Mouse (Mus musculus): ENCODE measurements around the gene Ltv1.

Gene Ltv1

GRCm38 (mm10) chr10:13192731-13193351 is at the start of gene Ltv1:
Gene Ltv1, minus strand, starts transcription at chr10:13193168.
- in situ Hi-C loops (cut with MboI) = no loop called here

- in situ Hi-C loops (cut with MboI) = no loop called here
Observed at GRCm38 (mm10) chr10:13240431-13240830, 47.5 kb upstream of the Ltv1 start.

DNA sequence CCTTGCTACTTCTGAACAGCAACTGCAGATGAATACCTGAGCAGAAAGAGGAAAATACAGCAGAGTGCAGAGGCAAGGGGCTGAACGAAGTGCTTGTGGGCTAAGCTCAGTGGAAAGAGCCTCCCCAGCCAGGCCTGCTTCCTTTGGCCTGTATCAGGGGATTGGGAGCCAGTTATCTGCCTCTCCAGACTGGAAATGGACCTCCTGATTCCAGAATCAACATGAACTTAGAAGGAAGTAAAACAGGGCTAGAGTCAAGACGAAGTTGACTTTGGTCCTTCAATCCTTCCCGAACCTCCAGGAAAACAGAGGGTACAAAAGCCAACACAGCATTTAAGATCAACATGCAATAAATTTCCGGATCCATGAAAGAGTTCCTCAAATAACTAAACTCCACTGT is 45.2 kb upstream of the Ltv1 start:
- in situ Hi-C loops (cut with MboI) = no loop called here

DNA sequence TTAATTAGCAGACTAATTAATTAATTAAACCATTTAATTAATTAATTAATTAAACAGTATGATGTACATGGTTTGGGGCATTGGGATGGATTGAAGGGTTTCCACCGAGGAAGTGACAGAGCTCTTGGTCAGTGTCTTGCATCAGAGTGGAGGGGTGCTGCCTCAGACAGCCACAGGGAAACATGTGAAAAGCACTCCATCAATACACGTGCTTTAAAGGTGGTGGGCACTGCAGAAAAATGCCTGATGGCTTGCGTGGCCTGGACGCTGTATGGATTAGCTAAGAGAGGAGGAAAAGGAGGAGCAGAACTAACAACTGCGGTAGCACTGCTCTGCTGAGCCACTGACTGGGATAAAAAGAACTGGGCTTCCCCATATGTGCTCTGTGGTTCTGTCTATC is 43.9 kb upstream of the Ltv1 start:
- in situ Hi-C loops (cut with MboI) = no loop called here

DNA sequence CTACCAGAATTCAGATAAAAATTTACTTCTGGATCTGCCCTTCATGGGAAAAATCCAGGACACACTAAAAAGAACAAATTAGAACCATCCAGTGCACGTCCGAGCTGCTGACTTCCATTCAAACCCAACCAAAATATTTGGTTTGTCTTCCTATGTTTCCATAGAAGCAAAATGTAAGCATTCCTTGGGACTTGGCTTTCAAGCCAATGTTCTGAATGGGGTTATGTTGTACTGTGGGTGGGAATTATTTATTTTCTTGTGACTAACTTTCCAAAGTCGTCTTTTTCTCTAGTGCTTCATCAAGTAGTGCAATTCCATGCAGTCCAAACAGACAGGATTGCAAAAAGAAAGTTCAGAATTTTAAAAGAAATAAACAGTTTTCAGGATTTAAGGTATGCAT is 41.5 kb upstream of the Ltv1 start:
- in situ Hi-C loops (cut with MboI) = no loop called here

DNA sequence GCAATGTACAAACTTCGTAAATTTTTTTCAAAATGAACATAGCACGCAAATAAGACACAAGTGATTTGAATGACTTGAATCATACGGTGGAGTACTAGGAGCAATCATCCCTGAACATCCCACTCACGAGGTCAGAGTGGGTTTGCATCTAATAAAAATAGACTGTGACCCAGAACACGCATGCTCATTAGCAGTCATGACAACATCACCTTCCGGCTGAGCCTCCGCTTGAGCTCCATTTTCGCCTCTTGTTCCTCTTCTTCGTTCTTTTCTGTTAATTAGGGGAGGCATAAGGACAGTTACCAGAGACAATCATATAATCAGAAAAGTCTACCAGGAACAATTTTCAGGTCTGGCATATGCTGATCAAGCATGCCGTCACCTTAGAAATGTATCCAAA is 41.0 kb upstream of the Ltv1 start:
- in situ Hi-C loops (cut with MboI) = no loop called here

DNA sequence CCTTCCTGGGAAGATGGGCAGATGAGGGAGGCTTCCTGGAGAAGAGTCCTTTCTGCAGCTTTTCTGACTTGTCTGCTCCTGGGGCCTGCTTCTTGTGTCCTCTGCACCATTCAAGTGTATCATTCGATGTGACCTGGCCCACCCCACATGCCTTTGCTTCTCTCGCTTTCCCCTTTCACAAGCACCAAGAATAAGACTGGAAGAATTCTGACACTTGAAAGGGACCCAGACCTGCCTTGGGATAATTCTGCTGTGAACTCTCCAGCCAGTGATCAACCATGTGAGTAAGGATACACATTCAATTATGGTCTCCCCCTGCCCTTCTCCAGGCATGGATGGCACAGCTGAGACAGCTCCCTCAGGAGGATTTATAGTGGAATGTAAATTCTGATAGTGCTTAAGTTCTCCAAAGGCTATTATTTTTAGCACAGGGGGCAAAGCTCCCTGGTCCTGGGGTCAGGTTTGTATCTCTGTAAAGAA is 40.2 kb upstream of the Ltv1 start:
- in situ Hi-C loops (cut with MboI) = no loop called here

GRCm38 (mm10) chr10:13232443-13233142 is 39.6 kb upstream of the Ltv1 start:
- in situ Hi-C loops (cut with MboI) = no loop called here

- in situ Hi-C loops (cut with MboI) = no loop called here
Observed at GRCm38 (mm10) chr10:13230716-13231115, 37.7 kb upstream of the Ltv1 start.

GRCm38 (mm10) chr10:13225377-13226063 is 32.6 kb upstream of the Ltv1 start:
- in situ Hi-C loops (cut with MboI) = no loop called here

DNA sequence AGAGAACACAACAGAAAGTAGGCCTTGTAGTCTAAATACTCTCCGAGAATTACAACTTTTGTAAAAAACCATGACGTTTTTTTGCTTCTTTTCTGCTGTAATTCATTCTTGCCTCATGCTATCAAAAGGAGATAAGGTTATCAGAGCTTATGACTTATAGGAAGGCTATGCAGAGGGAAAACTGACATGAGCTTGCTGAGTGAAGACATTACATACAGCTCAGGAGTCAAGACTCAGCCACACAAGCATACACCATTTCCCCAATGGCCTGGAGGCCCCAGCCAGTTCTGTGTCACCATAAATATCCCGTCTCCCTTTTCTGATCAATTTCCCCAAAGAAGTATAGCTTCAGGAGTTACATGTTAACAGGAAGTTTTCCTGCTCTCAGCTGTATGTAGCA is 29.2 kb upstream of the Ltv1 start:
- in situ Hi-C loops (cut with MboI) = no loop called here

DNA sequence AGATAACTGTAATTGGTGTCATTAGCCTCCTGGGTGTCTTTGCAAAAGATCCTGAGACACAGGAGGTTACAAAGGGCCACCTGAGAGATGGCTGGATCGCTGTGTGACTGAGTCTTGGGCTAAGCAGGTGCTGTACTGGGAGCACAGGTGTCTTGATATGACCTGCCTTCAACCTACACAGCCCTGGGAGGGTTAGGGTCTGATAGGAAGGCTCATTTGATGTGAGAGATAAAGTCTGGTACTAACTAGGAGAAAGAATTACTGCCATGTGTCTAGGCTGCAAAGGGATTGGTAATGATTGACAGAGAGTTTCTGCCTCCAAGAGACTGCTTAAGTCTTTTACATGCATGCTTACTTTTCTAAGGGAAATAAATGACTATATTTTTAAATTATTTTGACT is 27.1 kb upstream of the Ltv1 start:
- in situ Hi-C loops (cut with MboI) = no loop called here

- in situ Hi-C loops (cut with MboI) = no loop called here
Observed at GRCm38 (mm10) chr10:13213956-13214355, 21.0 kb upstream of the Ltv1 start.

GRCm38 (mm10) chr10:13212829-13213228 is 19.9 kb upstream of the Ltv1 start:
- in situ Hi-C loops (cut with MboI) = no loop called here

DNA sequence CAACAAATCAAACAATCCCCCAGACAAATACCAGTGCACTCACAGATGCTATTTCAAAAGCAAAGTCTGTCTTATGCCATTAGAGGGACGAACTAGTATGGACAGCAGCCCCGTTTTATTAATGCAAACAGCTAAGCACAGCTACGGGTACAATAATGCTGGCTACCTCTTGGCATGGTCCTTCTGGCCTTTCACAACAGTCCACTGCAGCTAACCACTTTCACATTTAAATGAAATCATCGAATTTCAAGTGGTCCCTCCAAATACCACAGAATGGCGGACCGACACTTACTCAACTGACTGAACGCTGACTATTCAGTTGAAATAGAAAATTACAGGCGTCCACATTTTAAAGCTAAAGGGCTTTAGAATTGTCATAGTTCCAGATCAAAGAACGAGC is 19.4 kb upstream of the Ltv1 start:
- in situ Hi-C loops (cut with MboI) = no loop called here

DNA sequence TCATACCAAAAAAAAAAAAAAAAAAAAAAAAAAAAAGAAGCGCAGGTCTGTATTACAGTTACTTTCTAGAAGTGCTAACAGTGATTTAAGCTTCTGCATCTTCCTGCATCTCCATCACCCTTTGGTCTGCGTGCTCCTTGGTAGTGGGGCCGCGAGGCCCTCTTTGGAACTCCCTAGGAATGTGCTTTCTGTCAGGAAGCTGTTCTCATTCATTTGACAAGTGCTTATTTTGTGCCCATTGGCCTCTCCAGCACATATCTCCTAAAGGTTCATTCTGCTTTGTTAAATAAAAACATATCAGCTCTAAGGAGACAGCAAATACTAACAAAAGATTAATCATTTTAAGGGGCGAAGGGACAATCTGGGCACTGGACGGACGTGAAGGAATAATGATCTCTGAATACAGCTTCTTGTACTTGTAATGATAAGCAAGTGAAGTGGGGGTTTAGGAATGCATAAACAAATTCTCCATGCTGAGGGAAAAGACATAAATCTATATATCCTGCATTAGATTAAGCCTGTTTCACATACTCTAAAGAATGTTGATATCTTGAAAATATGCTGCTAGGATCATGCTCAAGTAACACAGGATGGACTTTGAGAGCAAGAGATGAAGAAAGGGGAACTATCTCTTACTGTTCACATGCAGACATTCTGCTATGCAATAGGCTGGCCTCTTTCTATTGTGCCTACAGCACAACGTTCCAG is 17.1 kb upstream of the Ltv1 start:
- in situ Hi-C loops (cut with MboI) = no loop called here

GRCm38 (mm10) chr10:13209506-13209905 is 16.5 kb upstream of the Ltv1 start:
- in situ Hi-C loops (cut with MboI) = no loop called here

GRCm38 (mm10) chr10:13209061-13209460 is 16.1 kb upstream of the Ltv1 start:
- in situ Hi-C loops (cut with MboI) = no loop called here

GRCm38 (mm10) chr10:13201741-13202293 is 8.8 kb upstream of the Ltv1 start:
- in situ Hi-C loops (cut with MboI) = no loop called here

- in situ Hi-C loops (cut with MboI) = no loop called here
Observed at GRCm38 (mm10) chr10:13200862-13201261, 7.9 kb upstream of the Ltv1 start.

- in situ Hi-C loops (cut with MboI) = no loop called here
Observed at GRCm38 (mm10) chr10:13199234-13199633, 6.3 kb upstream of the Ltv1 start.

- in situ Hi-C loops (cut with MboI) = no loop called here
Observed at GRCm38 (mm10) chr10:13196872-13197507, 4.0 kb upstream of the Ltv1 start.
